Mouse (Mus musculus): ENCODE data around the gene Tnks2.

GRCm38 (mm10) chr19:36853831-36854230 is 19.8 kb downstream of the Tnks2 start:
- TF ChIP-seq POLR2A (IDR thresholded peaks at IDR 0.05; ENCODE audit: control insufficient read depth, extremely low read depth, insufficient read depth, low read length, poor library complexity) (no peak), CTCF (IDR thresholded peaks at IDR 0.05; ENCODE audit: borderline replicate concordance, control insufficient read depth, extremely low read depth, insufficient read depth, low read length, poor library complexity) (no peak)

Measured in thymus, adult 2 months (tissue).